Mouse (Mus musculus) stomach, postnatal 0 days (tissue): ENCODE measurements around the gene Serpinb6a. TPM values are rescaled to one million over a fixed set of nuclear protein-coding genes. Genes with fewer than 3 reads are reported as not detected.

Source experiments
- ATAC-seq: fragments of 200-750 bp; cut with Nextera tagmentation; 2 replicates; pipeline ENCODE4 v1.8.0; 2017; ENCODE audit not compliant: low FRiP score, low TSS enrichment
- DNase-seq: peaks from one replicate; pipeline ENCODE4 v3.0.0-alpha.2; 2016; ENCODE audit warnings: low spot score
- H3K27ac ChIP-seq: fragments of 300-500 bp; sonication (generic); replicated peaks from 2 replicates; pipeline ENCODE4 v1.5.1; 2014; ENCODE audit warnings: mild to moderate bottlenecking, control low read depth
- H3K27me3 ChIP-seq: fragments of 300-500 bp; sonication (generic); 2 replicates; pipeline ENCODE4 v1.6.1; 2014; ENCODE audit warnings: low read length; ENCODE audit not compliant: control insufficient read depth, insufficient read depth
- H3K36me3 ChIP-seq: fragments of 300-500 bp; sonication (generic); 2 replicates; pipeline ENCODE4 v1.6.1; 2014; ENCODE audit warnings: low read length, mixed read lengths; ENCODE audit not compliant: control insufficient read depth, insufficient read depth
- H3K4me1 ChIP-seq: fragments of 300-500 bp; sonication (generic); replicated peaks from 2 replicates; pipeline ENCODE4 v1.6.1; 2014; ENCODE audit warnings: antibody characterized with exemption; ENCODE audit not compliant: control insufficient read depth, insufficient read depth
- H3K4me2 ChIP-seq: fragments of 300-500 bp; sonication (generic); replicated peaks from 2 replicates; pipeline ENCODE4 v1.6.1; 2014; ENCODE audit warnings: low read depth, mild to moderate bottlenecking, control low read depth, moderate library complexity
- H3K4me3 ChIP-seq: fragments of 300-500 bp; sonication (generic); 2 replicates; pipeline ENCODE4 v1.5.1; 2014; ENCODE audit warnings: low read depth, low read length, control low read depth
- H3K9ac ChIP-seq: fragments of 300-500 bp; sonication (generic); 2 replicates; pipeline ENCODE4 v1.6.1; 2014; ENCODE audit warnings: mild to moderate bottlenecking, low read length, control low read depth, mixed read lengths
- H3K9me3 ChIP-seq: fragments of 300-500 bp; sonication (generic); 2 replicates; pipeline ENCODE4 v1.6.1; 2016; ENCODE audit warnings: low read length; ENCODE audit not compliant: control insufficient read depth
- CTCF ChIP-seq: IDR thresholded peaks from 2 replicates; pipeline ENCODE4 v1.5.1; 2016; ENCODE audit warnings: antibody characterized with exemption, low read depth, mild to moderate bottlenecking, moderate library complexity
- EP300 ChIP-seq: optimal IDR thresholded peaks from 2 replicates; pipeline ENCODE3; 2016; ENCODE audit warnings: antibody characterized with exemption
- WGBS: fragments of 180-500 bp; shearing (Covaris S2); extraction: QIAGEN DNeasy Blood & Tissue Kit; methylation state at CpG from one replicate; pipeline ENCODE4 v1.1.7; 2014; 5-methylcytosine and 5-hydroxymethylcytosine counted together
- polyA plus RNA-seq: library from polyadenylated mRNA; unstranded; fragments of >200 nt; fragmentation: Nextera tagmentation; extraction: Ambion mirVana; gene quantifications from 2 replicates; pipeline ENCODE4 v1.2.1, GENCODE M21; 2015

Gene Serpinb6a
- polyA plus RNA-seq, 1 experiment from 2014 or later, result 83.1 TPM

DNA sequence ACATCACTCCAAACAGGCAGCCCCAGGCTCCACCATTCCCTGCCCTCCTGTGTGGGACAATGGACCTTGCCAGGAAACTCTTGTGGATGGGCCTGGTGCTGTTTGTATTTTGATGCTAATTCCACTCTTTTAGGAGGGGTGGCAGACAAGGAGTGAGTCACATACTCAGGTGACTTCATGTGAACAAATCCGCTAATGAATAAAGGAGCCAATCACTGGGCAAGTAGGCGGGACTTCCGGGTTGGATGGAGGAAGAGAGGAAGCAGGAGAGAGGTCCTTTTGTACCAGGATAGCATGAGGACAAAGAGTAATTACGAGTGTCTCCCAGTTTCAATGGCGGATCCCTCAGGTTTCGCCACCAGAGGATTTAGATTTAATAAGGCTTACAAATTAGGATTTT, 81.6 kb downstream of the Serpinb6a start:
- H3K4me2 ChIP-seq, result no peak overlapping the region
- WGBS, result 88% methylated on average over 6 of the region's 6 CpGs
- no peak overlapping the region for H3K9ac ChIP-seq
- DNase-seq, result no peak
- no peak for ATAC-seq
- TF ChIP-seq CTCF (no peak), EP300 (no peak)
- H3K9me3 ChIP-seq, result no peaks in the 10 kb centered on the region
- no peak overlapping the region for H3K27ac ChIP-seq
- H3K36me3 ChIP-seq, result peaks cover 24% of the 10 kb centered on the region
- H3K4me3 ChIP-seq, result no peak overlapping the region
- H3K27me3 ChIP-seq, result no peaks in the 10 kb centered on the region
- H3K4me1 ChIP-seq, result no peaks in the 10 kb centered on the region

DNA sequence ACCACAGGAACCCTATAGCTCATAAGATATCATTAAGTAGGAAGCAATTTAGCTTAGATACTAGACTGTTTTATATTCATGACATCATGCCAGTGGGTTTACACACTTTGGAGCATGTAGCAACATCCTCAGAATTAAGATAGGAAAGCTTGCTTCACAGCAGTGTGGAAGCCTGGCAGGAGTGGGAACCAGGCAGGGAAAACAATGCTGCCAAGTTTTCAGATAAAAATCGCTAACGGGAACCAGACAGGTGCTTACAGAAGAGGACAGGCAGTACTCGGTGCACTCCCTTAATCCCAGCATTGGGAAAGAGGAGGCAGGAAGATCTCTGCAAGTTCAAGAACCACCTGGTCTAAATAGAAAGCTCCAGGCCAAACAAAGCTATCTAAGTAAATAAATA, 95.8 kb downstream of the Serpinb6a start:
- Histone ChIP-seq H3K9ac (no peak overlapping the region), H3K36me3 (no peaks in the 10 kb centered on the region), H3K4me3 (no peak overlapping the region), H3K9me3 (no peaks in the 10 kb centered on the region), H3K4me2 (no peak overlapping the region), H3K27ac (no peak overlapping the region), H3K4me1 (no peaks in the 10 kb centered on the region), H3K27me3 (no peaks in the 10 kb centered on the region)
- TF ChIP-seq CTCF (no peak), EP300 (no peak)
- WGBS, result 51% methylated on average over 3 of the region's 3 CpGs
- DNase-seq, result no peak
- ATAC-seq, result no peak

GRCm38 (mm10) chr13:33905176-33905954, 97.2 kb downstream of the Serpinb6a start, which contains the start of gene Serpinb6c:
Gene Serpinb6c, minus strand, starts transcription at chr13:33905708.
- TF ChIP-seq CTCF (no peak), EP300 (no peak)
- WGBS, result 65% methylated on average over 18 of the region's 18 CpGs
- no peak for ATAC-seq

DNA sequence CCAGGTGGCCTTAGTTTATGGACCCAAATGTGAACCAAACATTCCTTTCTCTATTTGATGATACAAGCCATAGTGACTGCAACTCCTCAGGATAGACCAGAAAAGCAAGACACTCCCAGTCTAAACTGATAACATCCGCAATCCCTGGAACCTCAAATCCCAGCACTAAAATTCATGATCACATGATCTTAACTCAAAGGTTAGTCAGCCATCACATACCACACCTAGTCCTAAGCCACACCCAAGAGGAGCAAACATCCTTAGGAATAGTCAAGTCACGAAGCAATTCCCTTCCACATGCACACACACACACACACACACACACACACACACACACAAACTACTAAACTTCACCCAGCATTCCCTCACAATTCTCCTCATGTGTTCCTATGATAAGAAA, 99.3 kb downstream of the Serpinb6a start:
- Histone ChIP-seq H3K36me3 (no peaks in the 10 kb centered on the region), H3K4me3 (no peak overlapping the region), H3K27ac (no peak overlapping the region), H3K4me2 (no peak overlapping the region), H3K4me1 (no peaks in the 10 kb centered on the region), H3K9me3 (no peaks in the 10 kb centered on the region), H3K9ac (no peak overlapping the region), H3K27me3 (no peaks in the 10 kb centered on the region)
- no peak for ATAC-seq
- 58% methylated on average over 2 of the region's 2 CpGs for WGBS
- TF ChIP-seq CTCF, result no peak
- TF ChIP-seq EP300, result no peak
- no peak for DNase-seq

More at GRCm38 (mm10) chr13:33905176-33905954, 97.2 kb downstream of the Serpinb6a start, which contains the start of gene Serpinb6c:
- H3K9me3 ChIP-seq, result no peaks in the 10 kb centered on the region
- no peak within 1 kb of the TSS for H3K27ac ChIP-seq
- H3K4me2 ChIP-seq, result no peak within 1 kb of the TSS
- no peak within 1 kb of the TSS for H3K4me3 ChIP-seq
- no peak for DNase-seq
- no peak within 1 kb of the TSS for H3K9ac ChIP-seq
- no peaks in the 10 kb centered on the region for H3K36me3 ChIP-seq
- H3K4me1 ChIP-seq, result no peaks in the 10 kb centered on the region
- no peaks in the 10 kb centered on the region for H3K27me3 ChIP-seq

GRCm38 (mm10) chr13:33894207-33894606, 108.4 kb downstream of the Serpinb6a start:
- Histone ChIP-seq H3K4me2 (no peak overlapping the region), H3K36me3 (no peaks in the 10 kb centered on the region), H3K9ac (no peak overlapping the region), H3K27ac (no peak overlapping the region), H3K27me3 (no peaks in the 10 kb centered on the region), H3K9me3 (no peaks in the 10 kb centered on the region), H3K4me3 (no peak overlapping the region), H3K4me1 (no peaks in the 10 kb centered on the region)
- 41% methylated on average over 2 of the region's 2 CpGs for WGBS
- TF ChIP-seq CTCF (peak; percentile 73), EP300 (no peak)
- ATAC-seq (no peak), DNase-seq (peak; percentile 42)

Other genes with a start within 250 kb of the Serpinb6a start
- gene Serpinb6e, start 159.4 kb downstream of the Serpinb6a start, polyA plus RNA-seq, result not detected in 2 replicates
- gene Serpinb6c, start 97.1 kb downstream of the Serpinb6a start, polyA plus RNA-seq, result 0.15 and 0.21 TPM in 2 replicates
- 13.9 and 14.1 TPM in 2 replicates for gene Nqo2, start 38.1 kb downstream of the Serpinb6a start, polyA plus RNA-seq
- gene Ripk1, start 431 bp downstream of the Serpinb6a start, polyA plus RNA-seq, result 13.2 and 13.5 TPM in 2 replicates
- gene Bphl, start 34.8 kb upstream of the Serpinb6a start, polyA plus RNA-seq, result 36.9 and 37.2 TPM in 2 replicates
- 187 and 196 TPM in 2 replicates for gene Tubb2a, start 75.2 kb upstream of the Serpinb6a start, polyA plus RNA-seq
- gene Tubb2b, start 127.7 kb upstream of the Serpinb6a start, polyA plus RNA-seq, result 13.4 and 14.6 TPM in 2 replicates
- gene Psmg4, start 160.2 kb upstream of the Serpinb6a start, polyA plus RNA-seq, result 60.9 and 71.1 TPM in 2 replicates